Mouse (Mus musculus): ENCODE results near the gene Tacc2.

- TF ChIP-seq MYC (IDR thresholded peaks at IDR 0.05; ENCODE audit: low read depth, low read length) (no peak), POLR2A (IDR thresholded peaks at IDR 0.05; ENCODE audit: control insufficient read depth in 1 of 2, insufficient read depth in 1 of 2, low read depth in 1 of 2, low read length in 2 of 2, poor library complexity in 1 of 2) (no peak), ZNF384 (IDR thresholded peaks at IDR 0.05; ENCODE audit: low read depth, low read length) (no peak), SMC3 (IDR thresholded peaks at IDR 0.05; ENCODE audit: low read depth, low read length) (no peak), CTCF (IDR thresholded peaks at IDR 0.05 in 2 of 3, conservative IDR thresholded peaks at IDR 0.05 in 1 of 3; ENCODE audit: control insufficient read depth in 1 of 3, insufficient read depth in 1 of 3, low read depth in 2 of 3, low read length in 3 of 3, poor library complexity in 1 of 3, severe bottlenecking in 1 of 3) (no peak), ETS1 (IDR thresholded peaks at IDR 0.05; ENCODE audit: low read depth, low read length) (no peak), CHD2 (IDR thresholded peaks at IDR 0.05; ENCODE audit: low read length) (no peak)
Measured at GRCm38 (mm10) chr7:130630956-130631355, 53.7 kb downstream of the Tacc2 start.
